Comparison of ENCODE assay signal across 15 mouse cellular contexts in the genomic region with DNA sequence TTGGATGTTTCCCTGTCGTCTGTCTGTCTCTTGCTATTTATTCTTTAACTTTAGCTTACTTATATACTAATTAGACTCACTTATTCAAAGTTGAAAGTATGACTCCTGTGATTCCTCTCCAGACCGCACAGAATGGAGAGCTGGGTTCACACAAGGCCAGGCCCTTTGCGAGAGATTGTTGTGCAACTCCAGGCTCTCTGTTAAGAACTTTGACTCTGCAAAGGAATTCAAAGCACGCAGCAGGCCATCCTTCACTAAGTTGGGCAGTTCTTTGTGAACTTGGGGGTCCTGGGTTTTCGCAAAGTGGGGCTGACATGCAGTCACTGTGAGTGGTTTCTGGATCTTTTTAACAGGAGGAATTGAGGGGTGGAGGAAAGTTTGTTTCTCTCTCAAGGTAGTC.
A peak's percentile ranks its signal among the peaks of the same experiment; 100 is the strongest.
DNase-seq lines count a peak whose midpoint lies in the region; ATAC-seq and TF ChIP-seq lines count a peak whose summit lies in the region.
"Had no signal": no experiment of that assay in that cellular context is flagged by ENCODE, and none has a peak within 500 bp of the region (broad histone marks: within the 10 kb centered on the region; RNA-seq: fewer than 3 reads in every experiment).

No protein-coding gene starts in this region.

- H3K4me2 ChIP-seq in liver, embryonic 11.5 days, result no peak overlapping the region
- H3K4me2 ChIP-seq in stomach, postnatal 0 days (replicated peaks; ENCODE audit: low read depth), result no peak overlapping the region
- H3K4me2 ChIP-seq: forebrain, embryonic 15.5 days; heart, embryonic 15.5 days; hindbrain, embryonic 12.5 days; midbrain, embryonic 12.5 days had no signal

- no peaks in the 10 kb centered on the region for H3K79me2 ChIP-seq in liver, adult 2 months (ENCODE audit: control insufficient read depth, insufficient read depth, low read length)

- no peaks in the 10 kb centered on the region for H3K4me1 ChIP-seq in liver, adult 2 months (ENCODE audit: control insufficient read depth, insufficient read depth, low read length)
- no peaks in the 10 kb centered on the region for H3K4me1 ChIP-seq in liver, embryonic 11.5 days (replicated peaks; ENCODE audit: control insufficient read depth, insufficient read depth, low read length)
- H3K4me1 ChIP-seq in lung, adult 2 months (ENCODE audit: control insufficient read depth, insufficient read depth, low read length), result no peaks in the 10 kb centered on the region; the same call in 1 of the 2 replicates
- no peaks in the 10 kb centered on the region for H3K4me1 ChIP-seq in stomach, postnatal 0 days (replicated peaks; ENCODE audit: control insufficient read depth, insufficient read depth)

- no peak overlapping the region for H3K9ac ChIP-seq in liver, adult 2 months (ENCODE audit: low read depth, low read length)
- H3K9ac ChIP-seq in liver, embryonic 11.5 days (ENCODE audit: low read depth, low read length), result no peak overlapping the region
- no peak overlapping the region for H3K9ac ChIP-seq in stomach, postnatal 0 days (ENCODE audit: low read length)
- H3K9ac ChIP-seq: forebrain, embryonic 15.5 days; heart, embryonic 15.5 days; hindbrain, embryonic 12.5 days; midbrain, embryonic 12.5 days had no signal

- no peak overlapping the region for H3K4me3 ChIP-seq in liver, adult 2 months (ENCODE audit: insufficient read depth, low read depth, low read length)
- no peak overlapping the region for H3K4me3 ChIP-seq in liver, embryonic 11.5 days (ENCODE audit: low read depth, low read length)
- no peak overlapping the region for H3K4me3 ChIP-seq in lung, adult 2 months (replicated peaks; ENCODE audit: extremely low read depth, low read depth, low read length)
- no peak overlapping the region for H3K4me3 ChIP-seq in stomach, postnatal 0 days (ENCODE audit: low read depth, low read length)
- H3K4me3 ChIP-seq: forebrain, embryonic 15.5 days; heart, embryonic 15.5 days; hindbrain, embryonic 12.5 days; midbrain, embryonic 12.5 days had no signal

- DNase-seq in liver, adult 2 months (ENCODE audit: extremely low read depth, low read depth, low spot score), result peak; percentile 57
- no peak for DNase-seq in liver, embryonic 11.5 days (ENCODE audit: low spot score)
- peak; percentile 47 to 70 for DNase-seq in kidney, adult 8-10 months
- peak; percentile 20 for DNase-seq in lung, adult 2 months
- peak; percentile 53 for DNase-seq in yolk sac, embryonic 10.5 days (ENCODE audit: low spot score)
- DNase-seq in stomach, postnatal 0 days (ENCODE audit: low spot score), result no peak
- DNase-seq: cerebellum, adult 9-10 months; embryo, embryonic 11 days; right cerebral cortex, postnatal 4 days had no signal

- H3K27ac ChIP-seq in liver, adult 2 months (replicated peaks; ENCODE audit: insufficient read depth, low read depth, low read length), result no peak overlapping the region
- no peak overlapping the region for H3K27ac ChIP-seq in liver, embryonic 11.5 days (ENCODE audit: low read depth, low read length)
- H3K27ac ChIP-seq in stomach, postnatal 0 days (replicated peaks), result no peak overlapping the region
- H3K27ac ChIP-seq: forebrain, embryonic 15.5 days; heart, embryonic 15.5 days; hindbrain, embryonic 12.5 days; midbrain, embryonic 12.5 days had no signal

- WGBS in liver, adult 2 months, result 40% methylated on average over 5 of the region's 5 CpGs
- WGBS in liver, embryonic 11.5 days, result 60% methylated on average over 5 of the region's 5 CpGs
- WGBS in lung, adult 2 months, result 37% methylated on average over 5 of the region's 5 CpGs
- WGBS in stomach, postnatal 0 days, result 48% methylated on average over 5 of the region's 5 CpGs

- no peak for TF ChIP-seq CTCF in liver, adult 2 months (IDR thresholded peaks at IDR 0.05; ENCODE audit: low read depth, low read length)
- TF ChIP-seq CTCF in lung, adult 2 months (IDR thresholded peaks at IDR 0.05; ENCODE audit: insufficient read depth, low read length), result no peak
- TF ChIP-seq CTCF in stomach, postnatal 0 days (IDR thresholded peaks at IDR 0.05; ENCODE audit: low read depth), result no peak

- ATAC-seq in liver, embryonic 11.5 days (replicated peaks; ENCODE audit: low FRiP score), result no peak
- no peak for ATAC-seq in stomach, postnatal 0 days (ENCODE audit: low FRiP score, low TSS enrichment)
- ATAC-seq in activated CD4-positive, CD25-positive, alpha-beta regulatory T cell, adult 4 months, result no peak
- ATAC-seq: forebrain, embryonic 15.5 days; intestine, postnatal 0 days had no signal

- TF ChIP-seq EP300 in stomach, postnatal 0 days (optimal IDR thresholded peaks at IDR 0.05), result no peak

- no peak for TF ChIP-seq POLR2A in liver, adult 2 months (IDR thresholded peaks at IDR 0.05; ENCODE audit: extremely low read depth, insufficient read depth, low read length)
- no peak for TF ChIP-seq POLR2A in lung, adult 2 months (IDR thresholded peaks at IDR 0.05; ENCODE audit: borderline replicate concordance, extremely low read depth, low read depth, low read length)

- H3K27me3 ChIP-seq in liver, adult 2 months (ENCODE audit: control insufficient read depth, insufficient read depth, low read length), result no peaks in the 10 kb centered on the region
- no peaks in the 10 kb centered on the region for H3K27me3 ChIP-seq in liver, embryonic 11.5 days (replicated peaks; ENCODE audit: control insufficient read depth, insufficient read depth, low read length)
- no peaks in the 10 kb centered on the region for H3K27me3 ChIP-seq in stomach, postnatal 0 days (ENCODE audit: control insufficient read depth, insufficient read depth, low read length)
- H3K27me3 ChIP-seq: forebrain, embryonic 15.5 days; heart, embryonic 15.5 days; hindbrain, embryonic 12.5 days; midbrain, embryonic 12.5 days had no signal

- no peaks in the 10 kb centered on the region for H3K36me3 ChIP-seq in liver, adult 2 months (ENCODE audit: control insufficient read depth, insufficient read depth, low read length)
- no peaks in the 10 kb centered on the region for H3K36me3 ChIP-seq in liver, embryonic 11.5 days (ENCODE audit: control insufficient read depth, insufficient read depth, low read length)
- H3K36me3 ChIP-seq in stomach, postnatal 0 days (ENCODE audit: control insufficient read depth, insufficient read depth, low read length), result no peaks in the 10 kb centered on the region
- H3K36me3 ChIP-seq: forebrain, embryonic 15.5 days; heart, embryonic 15.5 days; hindbrain, embryonic 12.5 days; midbrain, embryonic 12.5 days had no signal

- no peaks in the 10 kb centered on the region for H3K9me3 ChIP-seq in liver, embryonic 11.5 days (ENCODE audit: control insufficient read depth, low read length)
- no peaks in the 10 kb centered on the region for H3K9me3 ChIP-seq in stomach, postnatal 0 days (ENCODE audit: control insufficient read depth, low read length)
- H3K9me3 ChIP-seq: forebrain, embryonic 15.5 days; heart, embryonic 15.5 days; hindbrain, embryonic 12.5 days; midbrain, embryonic 12.5 days had no signal

Comparison
In these comparisons a context has a peak if more than half of its experiments do, and no peak if none do; other contexts are left out.
1. DNase-seq: peak in liver, adult 2 months (single experiment), kidney, adult 8-10 months (2 of 2), lung, adult 2 months (single experiment) and yolk sac, embryonic 10.5 days (single experiment); none in liver, embryonic 11.5 days (single experiment) and stomach, postnatal 0 days (single experiment).